Mouse (Mus musculus) cerebellum, adult 2 months (tissue): ENCODE measurements around the gene Ppil6. TPM values are rescaled to one million over a fixed set of nuclear protein-coding genes. Genes with fewer than 3 reads are reported as not detected.

Source experiments
- DNase-seq, 2 experiments: peaks; one replicate each; pipeline ENCODE4 v3.0.0; 2021
- H3K27ac ChIP-seq: fragments of 200-500 bp; 2 replicates; pipeline ENCODE4 v1.5.1; 2012; ENCODE audit warnings: low read length, control low read depth, inconsistent platforms; ENCODE audit not compliant: insufficient read depth
- H3K27me3 ChIP-seq: fragments of 200-500 bp; 2 replicates; pipeline ENCODE4 v1.6.1; 2012; ENCODE audit warnings: inconsistent platforms, mild to moderate bottlenecking, low read length, moderate library complexity; ENCODE audit not compliant: control insufficient read depth, insufficient read depth
- H3K4me1 ChIP-seq: fragments of 200-500 bp; 2 replicates; pipeline ENCODE4 v1.6.1; 2011; ENCODE audit warnings: low read length; ENCODE audit not compliant: control insufficient read depth, insufficient read depth
- H3K4me3 ChIP-seq: fragments of 200-500 bp; replicated peaks from 2 replicates; pipeline ENCODE3; 2011; ENCODE audit warnings: mild to moderate bottlenecking, low read depth, low read length, control low read depth; ENCODE audit not compliant: insufficient read depth
- CTCF ChIP-seq: fragments of 200-500 bp; IDR thresholded peaks from 2 replicates; pipeline ENCODE4 v1.5.1; 2011; ENCODE audit warnings: low read depth, mild to moderate bottlenecking, control low read depth, low read length, moderate library complexity, borderline replicate concordance; ENCODE audit not compliant: insufficient read depth
- POLR2A ChIP-seq: fragments of 200-500 bp; IDR thresholded peaks from 2 replicates; pipeline ENCODE4 v1.6.1; 2011; ENCODE audit warnings: low read length, control low read depth, borderline replicate concordance; ENCODE audit not compliant: insufficient read depth
- WGBS: fragments of 180-500 bp; shearing (Covaris S2); methylation state at CpG from one replicate; pipeline ENCODE4 v1.1.7; 2018; 5-methylcytosine and 5-hydroxymethylcytosine counted together
- polyA plus RNA-seq: library from polyadenylated mRNA; depleted of rRNA; stranded (reverse); fragments of >200 nt; gene quantifications from 2 replicates; pipeline ENCODE4 v1.2.3, GENCODE M21; 2012; rRNA removed

The Ppil6 gene
- 3.5 and 4.4 TPM in 2 replicates for polyA plus RNA-seq

- Histone ChIP-seq H3K4me1 (peaks cover 7% of the 10 kb centered on the region), H3K4me3 (peak within 1 kb of the TSS; percentile 77), H3K27me3 (no peaks in the 10 kb centered on the region), H3K27ac (peak within 1 kb of the TSS; percentile 20; the same call in 1 of the 2 replicates)
- no peak for TF ChIP-seq CTCF
- no peak for TF ChIP-seq POLR2A
- DNase-seq, result peak; percentile 91 to 93
- 2% methylated on average over 50 of the region's 50 CpGs for WGBS
These were observed at the start of gene Ppil6, which contains the start of gene Smpd2 for GRCm38 (mm10) chr10:41489708-41490517. Gene Ppil6, plus strand, starts transcription at chr10:41490439. Gene Smpd2, minus strand, starts transcription at chr10:41490369.

- no peak for DNase-seq
- TF ChIP-seq POLR2A, result no peak
- TF ChIP-seq CTCF, result no peak
- Histone ChIP-seq H3K27ac (no peak overlapping the region), H3K4me3 (no peak overlapping the region), H3K27me3 (no peaks in the 10 kb centered on the region), H3K4me1 (peaks cover 5% of the 10 kb centered on the region)
- WGBS, result 89% methylated on average over 1 of the region's 1 CpGs
These were observed 42.0 kb upstream of the Ppil6 start for GRCm38 (mm10) chr10:41448216-41448615.

- H3K4me3 ChIP-seq, result peak overlapping the region; percentile 86
- H3K27me3 ChIP-seq, result no peaks in the 10 kb centered on the region
- peak in 1 of 2 experiments; percentile 60 for DNase-seq
- peak overlapping the region; percentile 37; the same call in 1 of the 2 replicates for H3K27ac ChIP-seq
- H3K4me1 ChIP-seq, result peaks cover 5% of the 10 kb centered on the region
- WGBS, result 6% methylated on average over 14 of the region's 14 CpGs
- TF ChIP-seq POLR2A (no peak), CTCF (no peak)
These were observed 40.6 kb upstream of the Ppil6 start for GRCm38 (mm10) chr10:41449684-41450083.

DNA sequence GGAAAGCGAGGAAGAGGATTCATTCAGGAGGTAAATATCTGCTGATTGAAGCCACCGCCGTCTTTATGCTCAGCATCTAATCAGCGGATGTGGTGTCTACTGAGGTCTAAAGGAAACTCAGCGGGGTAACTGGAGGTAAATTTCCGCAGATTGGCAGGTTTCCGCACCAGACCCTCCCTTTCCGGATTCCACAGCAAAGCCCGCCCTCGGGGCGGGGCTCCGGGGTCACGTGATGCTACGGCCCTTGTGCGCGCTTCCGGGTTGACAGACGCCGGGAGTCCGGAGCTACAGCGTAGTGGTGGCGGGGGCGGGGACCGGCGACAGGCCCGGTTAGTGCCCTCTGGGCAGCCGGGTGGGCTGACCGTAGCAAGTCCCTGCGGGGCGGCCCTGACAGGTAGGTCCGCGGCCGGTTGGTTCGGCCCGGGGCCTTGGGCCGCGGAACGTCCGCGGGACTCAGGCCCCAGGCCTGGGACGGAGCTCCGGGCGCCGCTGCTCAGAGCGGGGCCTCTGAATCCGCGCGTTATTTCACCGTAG is 40.0 kb upstream of the Ppil6 start, which contains the start of gene Zbtb24:
Gene Zbtb24 (plus strand): TSS at position 247 of the 534 bp plus-strand sequence.
- Histone ChIP-seq H3K4me3 (peak within 1 kb of the TSS; percentile 86), H3K27me3 (no peaks in the 10 kb centered on the region), H3K4me1 (peaks cover 5% of the 10 kb centered on the region), H3K27ac (peak within 1 kb of the TSS; percentile 60)
- peak; percentile 96 to 97 for DNase-seq
- no peak for TF ChIP-seq CTCF
- peak; percentile 91; the same call in 1 of the 2 replicates for TF ChIP-seq POLR2A
- WGBS, result under 1% methylated on average over 49 of the region's 49 CpGs

DNA sequence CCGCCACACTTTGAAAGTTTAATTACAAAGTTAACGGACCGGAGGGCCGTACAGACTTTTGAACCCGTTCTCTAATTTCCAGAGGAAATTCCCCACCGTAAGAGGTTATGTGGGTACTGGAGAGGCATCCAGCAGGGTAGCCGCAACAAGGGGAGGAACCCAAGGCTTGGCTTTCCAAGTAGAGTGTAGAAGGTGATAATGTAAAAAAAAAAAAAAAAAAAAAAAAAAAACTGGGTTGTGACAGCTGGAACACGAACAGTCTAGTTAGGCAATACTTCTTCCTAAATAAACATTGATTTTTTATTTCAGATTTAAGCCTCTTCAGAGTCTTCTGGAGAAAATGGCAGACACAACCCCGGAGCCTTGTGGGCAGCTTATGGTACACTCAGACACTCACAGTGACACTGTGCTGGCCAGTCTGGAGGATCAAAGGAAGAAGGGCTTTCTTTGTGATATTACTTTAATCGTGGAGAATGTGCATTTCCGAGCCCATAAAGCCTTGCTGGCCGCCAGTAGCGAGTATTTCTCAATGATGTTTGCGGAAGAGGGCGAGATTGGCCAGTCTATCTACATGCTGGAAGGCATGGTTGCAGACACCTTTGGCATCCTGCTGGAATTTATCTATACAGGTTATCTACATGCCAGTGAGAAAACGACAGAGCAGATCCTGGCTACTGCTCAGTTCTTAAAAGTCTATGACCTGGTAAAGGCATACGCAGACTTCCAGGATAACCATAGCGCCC is 39.3 kb upstream of the Ppil6 start:
- WGBS, result 50% methylated on average over 18 of the region's 18 CpGs

DNA sequence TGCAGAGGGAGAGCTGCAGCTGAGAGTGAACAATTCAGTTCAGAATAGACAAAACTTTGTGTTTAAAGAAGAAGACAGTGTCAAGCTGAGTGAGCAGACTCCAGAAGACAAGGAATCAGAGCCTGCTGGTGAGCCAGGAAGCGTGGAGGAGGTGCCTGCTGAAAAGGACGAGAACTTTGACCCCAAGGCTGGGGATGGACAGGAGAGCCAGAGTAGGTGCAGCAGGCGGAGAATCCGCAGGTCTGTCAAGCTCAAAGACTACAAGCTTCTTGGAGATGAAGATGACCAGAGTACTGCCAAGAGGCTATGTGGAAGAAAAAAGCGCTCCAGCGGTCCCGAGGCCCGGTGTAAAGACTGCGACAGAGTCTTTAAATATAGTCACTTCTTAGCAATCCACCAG is 38.6 kb upstream of the Ppil6 start:
- TF ChIP-seq POLR2A (no peak), CTCF (no peak)
- 97% methylated on average over 9 of the region's 9 CpGs for WGBS

More for the DNA sequence above, 39.3 kb upstream of the Ppil6 start:
- TF ChIP-seq POLR2A, result no peak
- no peak for TF ChIP-seq CTCF
- peak overlapping the region; percentile 86 for H3K4me3 ChIP-seq
- H3K27ac ChIP-seq, result 0 out of 2 replicates have a peak overlapping the region, but pooled peaks have one; percentile 60
- peaks cover 5% of the 10 kb centered on the region for H3K4me1 ChIP-seq
- no peaks in the 10 kb centered on the region for H3K27me3 ChIP-seq
- no peak for DNase-seq

DNA sequence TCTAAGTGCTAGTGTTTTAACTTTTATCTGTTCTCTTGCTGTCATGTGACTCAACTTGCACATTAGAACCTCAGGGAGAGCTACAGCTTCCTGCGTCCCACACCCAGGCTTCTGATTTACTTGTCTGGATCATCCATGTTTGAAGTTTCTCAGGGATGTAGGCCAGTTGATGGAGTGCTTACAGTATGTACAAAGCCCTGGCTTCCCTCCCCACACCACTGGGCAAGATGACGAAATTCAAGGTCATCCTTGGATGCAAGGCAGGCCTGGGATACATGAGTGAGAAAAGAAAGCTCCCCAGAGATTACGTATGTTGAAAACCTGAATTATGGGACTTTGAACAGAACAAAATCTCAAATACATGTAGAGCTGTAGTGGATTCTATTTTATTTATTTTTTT is 37.4 kb upstream of the Ppil6 start:
- Histone ChIP-seq H3K4me3 (no peak overlapping the region), H3K27ac (no peak overlapping the region), H3K4me1 (peaks cover 5% of the 10 kb centered on the region), H3K27me3 (no peaks in the 10 kb centered on the region)
- DNase-seq, result no peak
- TF ChIP-seq POLR2A, result no peak
- no peak for TF ChIP-seq CTCF
- WGBS, result 82% methylated on average over 3 of the region's 3 CpGs

More for the DNA sequence above, 38.6 kb upstream of the Ppil6 start:
- peak in 1 of 2 experiments; percentile 23 for DNase-seq
- Histone ChIP-seq H3K4me3 (no peak overlapping the region), H3K27ac (no peak overlapping the region), H3K4me1 (peaks cover 5% of the 10 kb centered on the region), H3K27me3 (no peaks in the 10 kb centered on the region)
